Comparison of ENCODE assay signal across 39 mouse cellular contexts in genomic region chr3:88271859-88272258, GRCm38 (mm10). TPM values are rescaled to one million over a fixed set of nuclear protein-coding genes. Genes with fewer than 3 reads are reported as not detected.
"Had no signal": no experiment of that assay in that cellular context is flagged by ENCODE, and none has a peak within 500 bp of the region (broad histone marks: within the 10 kb centered on the region; RNA-seq: fewer than 3 reads in every experiment).

No protein-coding gene starts in this region.

- H3K27ac ChIP-seq: limb, embryonic 10.5 days; limb, embryonic 12.5 days; limb, embryonic 13.5 days; limb, embryonic 15.5 days; liver, embryonic 12.5 days; liver, embryonic 13.5 days; liver, embryonic 14.5 days; liver, embryonic 15.5 days; lung, embryonic 15.5 days; macrophage; midbrain, embryonic 10.5 days; midbrain, embryonic 12.5 days; midbrain, embryonic 13.5 days; midbrain, embryonic 15.5 days; neural tube, embryonic 12.5 days had no signal

- H3K27me3 ChIP-seq: limb, embryonic 12.5 days; limb, embryonic 13.5 days; limb, embryonic 15.5 days; liver, embryonic 12.5 days; liver, embryonic 13.5 days; liver, embryonic 15.5 days; lung, embryonic 15.5 days; midbrain, embryonic 12.5 days; midbrain, embryonic 13.5 days; midbrain, embryonic 15.5 days; neural tube, embryonic 12.5 days had no signal

- H3K36me3 ChIP-seq: limb, embryonic 10.5 days; limb, embryonic 12.5 days; limb, embryonic 13.5 days; limb, embryonic 15.5 days; liver, embryonic 12.5 days; liver, embryonic 13.5 days; liver, embryonic 15.5 days; lung, embryonic 15.5 days; midbrain, embryonic 10.5 days; midbrain, embryonic 12.5 days; midbrain, embryonic 13.5 days; midbrain, embryonic 15.5 days; neural tube, embryonic 12.5 days had no signal

- DNase-seq: left cerebral cortex, postnatal 4 days; liver; liver, embryonic 13.5 days; liver, postnatal 0 days; lung, adult 18-20 months; lung, adult 2 months; lung, embryonic 14.5 days; lung, postnatal 10 days; lung, postnatal 14 days; lung, postnatal 36 days; lung, postnatal 4 days; midbrain, embryonic 14.5 days had no signal

- H3K9me3 ChIP-seq: limb, embryonic 10.5 days; limb, embryonic 12.5 days; limb, embryonic 13.5 days; limb, embryonic 15.5 days; liver, embryonic 12.5 days; liver, embryonic 13.5 days; liver, embryonic 15.5 days; lung, embryonic 15.5 days; midbrain, embryonic 10.5 days; midbrain, embryonic 12.5 days; midbrain, embryonic 13.5 days; midbrain, embryonic 15.5 days; neural tube, embryonic 12.5 days had no signal

- H3K4me3 ChIP-seq: limb, embryonic 10.5 days; limb, embryonic 12.5 days; limb, embryonic 13.5 days; limb, embryonic 15.5 days; liver, embryonic 12.5 days; liver, embryonic 13.5 days; liver, embryonic 15.5 days; lung, embryonic 15.5 days; megakaryocyte, embryonic 14.5 days; midbrain, embryonic 10.5 days; midbrain, embryonic 12.5 days; midbrain, embryonic 13.5 days; midbrain, embryonic 15.5 days; myocyte; neural tube, embryonic 12.5 days had no signal

- H3K9ac ChIP-seq: limb, embryonic 12.5 days; limb, embryonic 13.5 days; limb, embryonic 15.5 days; liver, embryonic 12.5 days; liver, embryonic 13.5 days; liver, embryonic 14.5 days; liver, embryonic 15.5 days; liver, postnatal 0 days; lung, embryonic 14.5 days; lung, embryonic 15.5 days; midbrain, embryonic 12.5 days; midbrain, embryonic 13.5 days; midbrain, embryonic 15.5 days; neural tube, embryonic 12.5 days had no signal

- H3K4me1 ChIP-seq: limb, embryonic 10.5 days; limb, embryonic 12.5 days; limb, embryonic 13.5 days; limb, embryonic 15.5 days; liver, embryonic 12.5 days; liver, embryonic 13.5 days; liver, embryonic 15.5 days; lung, embryonic 15.5 days; megakaryocyte, embryonic 14.5 days; midbrain, embryonic 10.5 days; midbrain, embryonic 12.5 days; midbrain, embryonic 13.5 days; midbrain, embryonic 15.5 days; neural tube, embryonic 12.5 days had no signal

RNA-seq across cellular contexts. Expression of gene Gm38392, which starts 15.2 kb away (rescaled TPM):
- total RNA-seq: liver, adult 2 months; megakaryocyte, adult 5-6 weeks; megakaryocyte-erythroid progenitor cell, adult 5-6 weeks; midbrain, postnatal 0 days; monocyte, adult 5-6 weeks had no signal
- polyA plus RNA-seq: liver, adult 2 months; liver, embryonic 13.5 days; liver, embryonic 14.5 days; liver, embryonic 16.5 days; lung, embryonic 14.5 days; macrophage; midbrain, embryonic 10.5 days; midbrain, embryonic 12.5 days; midbrain, embryonic 14.5 days; midbrain, embryonic 15.5 days; neural tube, embryonic 11.5 days had no signal

RNA-seq across cellular contexts. Expression of gene Rhbg, which starts 17.4 kb away (rescaled TPM):
- total RNA-seq: left cerebral cortex, postnatal 25 days; left cerebral cortex, postnatal 36 days; megakaryocyte progenitor cell, adult 5-6 weeks; megakaryocyte, adult 5-6 weeks; megakaryocyte-erythroid progenitor cell, adult 5-6 weeks; monocyte, adult 5-6 weeks had no signal
- polyA plus RNA-seq: lung, embryonic 14.5 days; macrophage; midbrain, embryonic 10.5 days; midbrain, embryonic 11.5 days; midbrain, embryonic 12.5 days; midbrain, embryonic 13.5 days; myocyte had no signal

RNA-seq across cellular contexts. Expression of gene Tsacc, which starts 24.9 kb away (rescaled TPM):
- total RNA-seq: monocyte, adult 5-6 weeks had no signal
